Mouse (Mus musculus) embryonic facial prominence, embryonic 14.5 days (tissue): ENCODE measurements at regions not wholly inside any gene's neighbourhood (a gene's known extent, or its start where the extent isn't known, plus 50 kb on each side); places are given as distances from the start of the nearest gene placed in this dataset.

ENCODE experiments used
- ATAC-seq: fragments of 200-750 bp; cut with Nextera tagmentation; 2 replicates; pipeline ENCODE4 v1.8.0; 2017; ENCODE audit warnings: low read depth, moderate number of reproducible peaks, moderate TSS enrichment
- DNase-seq: peaks from one replicate; pipeline ENCODE4 v3.0.0-alpha.2; 2015; ENCODE audit warnings: low spot score
- H3K27ac ChIP-seq: fragments of 300-500 bp; sonication (generic); replicated peaks from 2 replicates; pipeline ENCODE4 v1.5.1; 2014; ENCODE audit warnings: low read depth, mild to moderate bottlenecking, low read length, moderate library complexity
- H3K27me3 ChIP-seq: fragments of 300-500 bp; sonication (generic); replicated peaks from 2 replicates; pipeline ENCODE4 v1.6.1; 2014; ENCODE audit warnings: low read length; ENCODE audit not compliant: control insufficient read depth, insufficient read depth
- H3K36me3 ChIP-seq: fragments of 300-500 bp; sonication (generic); 2 replicates; pipeline ENCODE4 v1.6.1; 2014; ENCODE audit warnings: low read length, mixed read lengths; ENCODE audit not compliant: control insufficient read depth, insufficient read depth
- H3K4me1 ChIP-seq: fragments of 300-500 bp; sonication (generic); 2 replicates; pipeline ENCODE4 v1.6.1; 2014; ENCODE audit warnings: antibody characterized with exemption, low read length; ENCODE audit not compliant: control insufficient read depth, insufficient read depth
- H3K4me2 ChIP-seq: fragments of 300-500 bp; sonication (generic); 2 replicates; pipeline ENCODE4 v1.6.1; 2014; ENCODE audit warnings: low read depth, mild to moderate bottlenecking, low read length, moderate library complexity, mixed read lengths
- H3K4me3 ChIP-seq: fragments of 300-500 bp; sonication (generic); 2 replicates; pipeline ENCODE4 v1.5.1; 2014; ENCODE audit warnings: low read depth, mild to moderate bottlenecking, low read length
- H3K9ac ChIP-seq: fragments of 300-500 bp; sonication (generic); 2 replicates; pipeline ENCODE4 v1.6.1; 2014; ENCODE audit warnings: low read depth, mild to moderate bottlenecking, low read length, moderate library complexity, mixed read lengths
- H3K9me3 ChIP-seq: fragments of 300-500 bp; sonication (generic); 2 replicates; pipeline ENCODE4 v1.6.1; 2016; ENCODE audit warnings: low read length; ENCODE audit not compliant: control insufficient read depth
- WGBS: fragments of 180-500 bp; shearing (Covaris S2); extraction: QIAGEN DNeasy Blood & Tissue Kit; methylation state at CpG from one replicate; pipeline ENCODE4 v1.1.7; 2014; 5-methylcytosine and 5-hydroxymethylcytosine counted together

DNA sequence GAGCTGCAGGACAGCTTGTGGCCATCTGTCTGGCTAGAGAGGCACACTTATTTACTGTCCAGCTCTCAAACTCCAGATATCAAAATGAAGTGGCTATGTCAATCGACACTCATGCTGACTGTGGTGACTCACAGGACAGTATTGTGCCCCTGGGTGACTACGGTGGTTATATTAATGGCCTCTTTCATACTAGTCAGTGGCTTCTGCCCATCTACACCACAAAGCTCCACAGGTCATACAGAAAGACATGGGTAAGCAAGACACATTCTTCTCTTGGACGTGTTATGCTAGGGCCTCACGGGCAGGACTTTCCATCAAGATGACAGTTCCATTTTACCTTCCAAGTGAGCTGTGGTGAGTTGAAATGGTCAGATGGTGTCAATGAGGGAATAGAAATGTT, 113.7 kb upstream of the Gas1 start:
- WGBS = 84% methylated on average over 4 of the region's 4 CpGs
- ATAC-seq = no peak

GRCm38 (mm10) chr13:60291344-60291743, 114.2 kb upstream of the Gas1 start:
- 70% methylated on average over 3 of the region's 3 CpGs for WGBS
- 0 out of 2 replicates have a peak overlapping the region, but pooled peaks have one; percentile 15 for H3K27ac ChIP-seq
- ATAC-seq (no peak), DNase-seq (peak; percentile 60)
- H3K9me3 ChIP-seq = no peaks in the 10 kb centered on the region
- no peak overlapping the region for H3K9ac ChIP-seq
- H3K36me3 ChIP-seq = no peaks in the 10 kb centered on the region
- no peaks in the 10 kb centered on the region for H3K27me3 ChIP-seq
- H3K4me2 ChIP-seq = no peak overlapping the region
- peaks cover 11% of the 10 kb centered on the region for H3K4me1 ChIP-seq
- no peak overlapping the region for H3K4me3 ChIP-seq

More for the DNA sequence above, 113.7 kb upstream of the Gas1 start:
- Histone ChIP-seq H3K9ac (no peak overlapping the region), H3K36me3 (no peaks in the 10 kb centered on the region), H3K4me1 (peaks cover 6% of the 10 kb centered on the region), H3K4me2 (no peak overlapping the region), H3K4me3 (no peak overlapping the region), H3K27ac (0 out of 2 replicates have a peak overlapping the region, but pooled peaks have one; percentile 15), H3K9me3 (no peaks in the 10 kb centered on the region), H3K27me3 (no peaks in the 10 kb centered on the region)
- no peak for DNase-seq

- peak; percentile 84 for DNase-seq
- peak; percentile 87 for ATAC-seq
- 21% methylated on average over 13 of the region's 13 CpGs for WGBS
- H3K9me3 ChIP-seq = no peaks in the 10 kb centered on the region
- no peak overlapping the region for H3K9ac ChIP-seq
- peak overlapping the region; percentile 4; the same call in 1 of the 2 replicates for H3K4me2 ChIP-seq
- no peaks in the 10 kb centered on the region for H3K36me3 ChIP-seq
- peaks cover 31% of the 10 kb centered on the region for H3K4me1 ChIP-seq
- H3K4me3 ChIP-seq = no peak overlapping the region
- no peaks in the 10 kb centered on the region for H3K27me3 ChIP-seq
- no peak overlapping the region; the same call in none of the 2 replicates for H3K27ac ChIP-seq
Observed at GRCm38 (mm10) chr13:60296201-60296895, 119.2 kb upstream of the Gas1 start.

DNA sequence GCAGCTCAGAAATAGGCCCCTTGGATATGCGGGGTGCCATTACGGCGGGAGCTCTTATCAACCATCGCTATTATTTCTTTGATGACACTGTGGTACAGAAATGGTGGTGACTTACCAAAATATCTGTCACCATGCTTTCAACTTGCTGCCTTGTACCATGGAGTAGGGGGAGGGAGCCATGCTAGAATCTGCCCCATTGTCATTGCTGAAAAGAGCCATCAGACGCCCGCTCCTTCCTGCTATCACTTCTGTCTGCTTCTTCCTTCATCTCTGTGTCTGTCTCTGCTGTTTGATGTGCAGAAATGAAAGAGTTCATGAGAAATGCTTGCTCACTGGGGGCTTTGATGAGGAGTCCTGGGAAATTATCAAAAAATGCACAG, 119.7 kb upstream of the Gas1 start:
- WGBS = 86% methylated on average over 6 of the region's 6 CpGs
- Histone ChIP-seq H3K4me3 (no peak overlapping the region), H3K27me3 (no peaks in the 10 kb centered on the region), H3K4me2 (no peak overlapping the region), H3K9ac (no peak overlapping the region), H3K9me3 (no peaks in the 10 kb centered on the region), H3K27ac (no peak overlapping the region; the same call in 1 of the 2 replicates), H3K4me1 (peaks cover 31% of the 10 kb centered on the region), H3K36me3 (no peaks in the 10 kb centered on the region)
- ATAC-seq (no peak; the same call in 1 of the 2 replicates), DNase-seq (no peak)

DNA sequence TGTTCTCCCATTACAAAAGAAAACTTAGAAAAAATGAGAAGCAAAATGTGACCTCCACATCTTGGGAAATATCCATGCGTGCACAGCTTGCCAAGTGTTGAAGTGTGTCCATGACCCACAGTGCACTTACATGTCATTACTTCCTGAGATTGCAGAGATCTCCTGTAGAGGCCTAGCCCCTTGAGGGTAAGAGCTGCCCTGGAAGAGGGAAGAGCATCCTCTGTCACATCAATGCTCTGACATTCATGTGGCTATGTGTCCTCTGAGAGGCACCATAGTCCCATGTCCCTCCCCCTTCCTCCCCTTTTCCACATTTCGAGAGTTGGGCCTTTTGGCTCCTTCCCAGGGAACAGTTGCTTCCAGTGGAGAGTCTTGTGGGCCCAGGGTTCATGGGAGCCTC, 121.4 kb upstream of the Gas1 start:
- Histone ChIP-seq H3K4me2 (no peak overlapping the region), H3K4me1 (peaks cover 34% of the 10 kb centered on the region), H3K9ac (no peak overlapping the region), H3K27me3 (no peaks in the 10 kb centered on the region), H3K27ac (peak overlapping the region; percentile 39), H3K36me3 (no peaks in the 10 kb centered on the region), H3K9me3 (no peaks in the 10 kb centered on the region), H3K4me3 (no peak overlapping the region)
- 58% methylated on average over 2 of the region's 2 CpGs for WGBS
- DNase-seq (peak; percentile 58), ATAC-seq (no peak)

GRCm38 (mm10) chr13:60299076-60299475, 121.9 kb upstream of the Gas1 start:
- peaks cover 37% of the 10 kb centered on the region for H3K4me1 ChIP-seq
- no peak overlapping the region for H3K4me3 ChIP-seq
- H3K9me3 ChIP-seq = no peaks in the 10 kb centered on the region
- H3K27ac ChIP-seq = peak overlapping the region; percentile 39
- H3K36me3 ChIP-seq = no peaks in the 10 kb centered on the region
- H3K4me2 ChIP-seq = no peak overlapping the region
- H3K27me3 ChIP-seq = no peaks in the 10 kb centered on the region
- H3K9ac ChIP-seq = no peak overlapping the region
- 26% methylated on average over 5 of the region's 5 CpGs for WGBS
- DNase-seq = peak; percentile 77
- ATAC-seq = no peak

DNA sequence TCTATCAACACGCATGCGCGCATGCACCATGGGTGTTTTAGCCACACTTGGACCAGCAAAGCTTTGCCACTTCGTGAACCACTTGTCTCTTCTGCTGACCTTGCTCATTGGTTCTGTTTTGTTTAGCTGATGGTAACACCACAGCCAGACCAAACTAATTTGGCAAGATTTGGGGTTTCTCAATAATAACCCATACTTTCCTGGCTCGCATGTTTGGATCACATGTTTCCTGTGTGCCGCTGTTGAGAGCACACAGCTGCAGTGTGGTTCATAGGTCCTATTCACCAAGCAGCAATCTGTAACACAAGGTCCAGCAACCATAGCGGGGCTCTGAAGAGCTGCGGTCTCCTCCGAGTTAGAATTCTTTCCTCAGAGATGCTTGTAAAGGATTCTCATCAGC, 126.4 kb upstream of the Gas1 start:
- ATAC-seq (no peak), DNase-seq (no peak)
- Histone ChIP-seq H3K9ac (no peak overlapping the region), H3K27me3 (no peaks in the 10 kb centered on the region), H3K36me3 (no peaks in the 10 kb centered on the region), H3K4me2 (no peak overlapping the region), H3K27ac (no peak overlapping the region), H3K9me3 (no peaks in the 10 kb centered on the region), H3K4me1 (peaks cover 35% of the 10 kb centered on the region), H3K4me3 (no peak overlapping the region)
- 80% methylated on average over 9 of the region's 9 CpGs for WGBS

DNA sequence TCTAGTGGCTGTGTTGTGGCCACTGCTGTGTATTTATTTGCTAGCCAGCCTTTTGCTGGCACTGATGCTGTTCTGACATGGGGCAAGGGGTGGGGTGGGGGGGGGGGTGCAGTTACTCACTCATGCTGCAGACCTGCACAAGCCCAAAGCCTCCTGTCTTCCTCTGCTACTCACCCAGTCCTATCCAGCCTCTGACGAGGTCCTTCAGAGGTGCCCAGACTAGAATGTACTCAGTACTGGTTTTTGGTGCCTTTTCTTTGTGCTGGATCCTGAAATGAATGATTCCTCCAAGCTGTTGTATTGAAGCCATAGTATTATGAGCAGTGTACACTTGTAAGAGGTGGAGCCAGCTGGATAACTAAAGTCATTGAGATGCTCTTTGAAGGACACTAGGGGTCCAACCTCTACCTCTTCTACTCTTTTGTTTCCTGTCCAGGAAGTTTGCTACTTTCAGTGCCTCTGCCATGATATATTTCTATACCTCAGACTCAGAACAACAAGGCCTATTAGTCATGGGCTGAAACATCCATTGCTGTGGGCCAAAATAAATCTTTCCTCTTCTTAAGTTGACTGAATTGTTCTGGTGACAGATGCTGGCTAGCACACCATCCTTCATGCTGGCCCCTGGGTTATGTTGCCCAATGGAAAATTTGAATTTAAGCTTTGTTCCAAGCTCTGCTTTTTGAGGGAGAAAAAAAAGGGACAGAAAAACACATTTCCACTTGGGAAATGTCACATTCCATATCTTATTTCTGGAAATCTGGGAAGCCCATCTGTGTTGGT, 128.1 kb upstream of the Gas1 start:
- 75% methylated on average over 1 of the region's 1 CpGs for WGBS
- H3K4me2 ChIP-seq = no peak overlapping the region
- ATAC-seq = no peak

More for the DNA sequence above, 128.1 kb upstream of the Gas1 start:
- no peaks in the 10 kb centered on the region for H3K36me3 ChIP-seq
- no peaks in the 10 kb centered on the region for H3K9me3 ChIP-seq
- no peak overlapping the region for H3K27ac ChIP-seq
- DNase-seq = no peak
- no peaks in the 10 kb centered on the region for H3K27me3 ChIP-seq
- H3K4me3 ChIP-seq = no peak overlapping the region
- H3K9ac ChIP-seq = no peak overlapping the region
- peaks cover 27% of the 10 kb centered on the region for H3K4me1 ChIP-seq
